ENCODE assay signal across 15 mouse cellular contexts in genomic region chr11:113015686-113016304, GRCm38 (mm10).
A peak's percentile ranks its signal among the peaks of the same experiment; 100 is the strongest.
DNase-seq lines count a peak whose midpoint lies in the region; ATAC-seq and TF ChIP-seq lines count a peak whose summit lies in the region.
"Had no signal": no experiment of that assay in that cellular context is flagged by ENCODE, and none has a peak within 500 bp of the region (broad histone marks: within the 10 kb centered on the region; RNA-seq: fewer than 3 reads in every experiment).

No protein-coding gene starts in this region.

- H3K9ac ChIP-seq in forebrain, embryonic 11.5 days (ENCODE audit: low read length): no peak overlapping the region
- H3K9ac ChIP-seq in midbrain, embryonic 11.5 days (ENCODE audit: low read length): no peak overlapping the region
- H3K9ac ChIP-seq: heart, embryonic 12.5 days; liver, embryonic 12.5 days had no signal

- 58% methylated on average over 13 of the region's 13 CpGs for WGBS in forebrain, embryonic 10.5 days
- 56% methylated on average over 13 of the region's 13 CpGs for WGBS in forebrain, embryonic 11.5 days
- 60% methylated on average over 13 of the region's 13 CpGs for WGBS in midbrain, embryonic 10.5 days
- WGBS in midbrain, embryonic 11.5 days: 58% methylated on average over 13 of the region's 13 CpGs

- H3K9me3 ChIP-seq in forebrain, embryonic 10.5 days: no peaks in the 10 kb centered on the region
- H3K9me3 ChIP-seq in forebrain, embryonic 11.5 days (ENCODE audit: control insufficient read depth, low read length): no peaks in the 10 kb centered on the region
- no peaks in the 10 kb centered on the region for H3K9me3 ChIP-seq in midbrain, embryonic 10.5 days (replicated peaks)
- no peaks in the 10 kb centered on the region for H3K9me3 ChIP-seq in midbrain, embryonic 11.5 days (ENCODE audit: control insufficient read depth, low read length)
- H3K9me3 ChIP-seq: heart, embryonic 12.5 days; liver, embryonic 12.5 days had no signal

- H3K4me2 ChIP-seq in forebrain, embryonic 11.5 days (ENCODE audit: low read depth, low read length, severe bottlenecking): no peak overlapping the region
- no peak overlapping the region for H3K4me2 ChIP-seq in midbrain, embryonic 11.5 days
- H3K4me2 ChIP-seq in myocyte (ENCODE audit: low read depth): peak overlapping the region; percentile 30
- H3K4me2 ChIP-seq: heart, embryonic 12.5 days; liver, embryonic 12.5 days had no signal

- ATAC-seq in forebrain, embryonic 11.5 days (replicated peaks; ENCODE audit: low FRiP score): no peak
- no peak for ATAC-seq in midbrain, embryonic 11.5 days (ENCODE audit: low FRiP score)
- peak; percentile 82 to 89 for ATAC-seq in hematopoietic stem cell, adult 5-6 weeks (replicated peaks in 1 of 2; ENCODE audit: insufficient read depth in 1 of 2, low FRiP score in 2 of 2, low TSS enrichment in 1 of 2, low read depth in 1 of 2, poor library complexity in 2 of 2, severe bottlenecking in 2 of 2)
- ATAC-seq in inflammation-experienced regulatory T-cells, adult 6 months: no peak
- ATAC-seq: liver, embryonic 12.5 days had no signal

- H3K4me1 ChIP-seq in forebrain, embryonic 10.5 days: peaks cover 73% of the 10 kb centered on the region
- H3K4me1 ChIP-seq in forebrain, embryonic 11.5 days (replicated peaks; ENCODE audit: control insufficient read depth, insufficient read depth, low read length): peaks cover 26% of the 10 kb centered on the region
- peaks cover 36% of the 10 kb centered on the region for H3K4me1 ChIP-seq in midbrain, embryonic 10.5 days
- peaks cover 20% of the 10 kb centered on the region for H3K4me1 ChIP-seq in midbrain, embryonic 11.5 days (ENCODE audit: control insufficient read depth, insufficient read depth, low read length)
- H3K4me1 ChIP-seq: heart, embryonic 12.5 days had no signal

- no peaks in the 10 kb centered on the region for H3K36me3 ChIP-seq in forebrain, embryonic 10.5 days (replicated peaks)
- no peaks in the 10 kb centered on the region for H3K36me3 ChIP-seq in forebrain, embryonic 11.5 days (ENCODE audit: control insufficient read depth, insufficient read depth, low read length)
- no peaks in the 10 kb centered on the region for H3K36me3 ChIP-seq in midbrain, embryonic 10.5 days
- H3K36me3 ChIP-seq in midbrain, embryonic 11.5 days (ENCODE audit: control insufficient read depth, insufficient read depth, low read length): no peaks in the 10 kb centered on the region
- no peaks in the 10 kb centered on the region for H3K36me3 ChIP-seq in myocyte (ENCODE audit: control insufficient read depth, insufficient read depth)
- H3K36me3 ChIP-seq: heart, embryonic 12.5 days; liver, embryonic 12.5 days had no signal

- peaks cover 11% of the 10 kb centered on the region; the same call in 1 of the 2 replicates for H3K27me3 ChIP-seq in forebrain, embryonic 10.5 days (ENCODE audit: poor library complexity, severe bottlenecking)
- no peaks in the 10 kb centered on the region for H3K27me3 ChIP-seq in forebrain, embryonic 11.5 days (ENCODE audit: control insufficient read depth, insufficient read depth, low read length)
- peaks cover 9% of the 10 kb centered on the region for H3K27me3 ChIP-seq in midbrain, embryonic 10.5 days (ENCODE audit: low read depth, poor library complexity, severe bottlenecking)
- H3K27me3 ChIP-seq in midbrain, embryonic 11.5 days (ENCODE audit: control insufficient read depth, insufficient read depth, low read length): no peaks in the 10 kb centered on the region
- H3K27me3 ChIP-seq in myocyte (ENCODE audit: control insufficient read depth, insufficient read depth, insufficient read length): no peaks in the 10 kb centered on the region

- no peaks in the 10 kb centered on the region for H3K79me2 ChIP-seq in myocyte (ENCODE audit: control insufficient read depth, insufficient read depth)

- no peak for DNase-seq in forebrain, embryonic 10.5 days (ENCODE audit: extremely low spot score, low spot score)
- DNase-seq in forebrain, embryonic 11.5 days (ENCODE audit: low spot score): no peak
- no peak for DNase-seq in midbrain, embryonic 10.5 days (ENCODE audit: low spot score)
- DNase-seq in midbrain, embryonic 11.5 days (ENCODE audit: low spot score, missing footprints): no peak
- DNase-seq in right cerebral cortex, adult 18-20 months: no peak
- DNase-seq: adrenal gland, postnatal 10 days; gastrocnemius, postnatal 10 days; kidney, postnatal 25 days; spleen, adult 18-20 months had no signal

- H3ac ChIP-seq in myocyte (ENCODE audit: control insufficient read depth, insufficient read length): no peak overlapping the region

- H3K4me3 ChIP-seq in forebrain, embryonic 10.5 days: no peak overlapping the region
- H3K4me3 ChIP-seq in forebrain, embryonic 11.5 days (ENCODE audit: low read depth, low read length): no peak overlapping the region
- H3K4me3 ChIP-seq in midbrain, embryonic 10.5 days: no peak overlapping the region
- H3K4me3 ChIP-seq in midbrain, embryonic 11.5 days (ENCODE audit: low read depth, low read length): no peak overlapping the region
- H3K4me3 ChIP-seq in myocyte: no peak overlapping the region
- H3K4me3 ChIP-seq: erythroblast, embryonic 14.5 days; heart, embryonic 12.5 days; liver, embryonic 12.5 days had no signal

- H3K27ac ChIP-seq in forebrain, embryonic 10.5 days: peak overlapping the region; percentile 86
- no peak overlapping the region for H3K27ac ChIP-seq in forebrain, embryonic 11.5 days (ENCODE audit: low read depth, low read length)
- H3K27ac ChIP-seq in midbrain, embryonic 10.5 days (replicated peaks): peak overlapping the region; percentile 82
- no peak overlapping the region for H3K27ac ChIP-seq in midbrain, embryonic 11.5 days (ENCODE audit: low read depth, low read length)
- H3K27ac ChIP-seq: liver, embryonic 12.5 days had no signal

- TF ChIP-seq POLR2A in myocyte (IDR thresholded peaks at IDR 0.05; ENCODE audit: insufficient read length, low read depth): no peak

TF ChIP-seq in myocyte, 11 proteins besides CTCF, POLR2A, EP300 and RAD21:
- no peak for TF ChIP-seq MYOG (IDR thresholded peaks at IDR 0.05; ENCODE audit: control insufficient read depth in 1 of 3, insufficient read depth in 1 of 3, insufficient read length in 2 of 3, low read depth in 2 of 3)
- no peak for TF ChIP-seq MAX (IDR thresholded peaks at IDR 0.05; ENCODE audit: low read depth)
- TF ChIP-seq TCF3 (IDR thresholded peaks at IDR 0.05; ENCODE audit: insufficient read length, low read depth): no peak
- TF ChIP-seq TCF12 (IDR thresholded peaks at IDR 0.05; ENCODE audit: insufficient read depth, poor library complexity, severe bottlenecking): no peak
- no peak for TF ChIP-seq REST (IDR thresholded peaks at IDR 0.05; ENCODE audit: insufficient read depth, insufficient read length)
- no peak for TF ChIP-seq MYOD1 (IDR thresholded peaks at IDR 0.05; ENCODE audit: control insufficient read depth in 1 of 3, insufficient read length in 2 of 3, low read depth in 2 of 3)
- no peak for TF ChIP-seq USF1 (IDR thresholded peaks at IDR 0.05; ENCODE audit: low read depth)
- TF ChIP-seq POLR2AphosphoS2 (IDR thresholded peaks at IDR 0.05; ENCODE audit: insufficient read length, low read depth): no peak
- TF ChIP-seq CEBPB (IDR thresholded peaks at IDR 0.05; ENCODE audit: insufficient read depth, poor library complexity, severe bottlenecking): no peak
- TF ChIP-seq E2F4 (IDR thresholded peaks at IDR 0.05; ENCODE audit: insufficient read depth): no peak
- no peak for TF ChIP-seq SRF (IDR thresholded peaks at IDR 0.05; ENCODE audit: control insufficient read depth, insufficient read length, low read depth)
TF ChIP-seq in myocyte: peak in this region for 0.

Comparison
In these comparisons a context has a peak if more than half of its experiments do, and no peak if none do; other contexts are left out.
1. H3K27ac ChIP-seq: peak in forebrain, embryonic 10.5 days (single experiment) and midbrain, embryonic 10.5 days (single experiment); none in forebrain, embryonic 11.5 days (single experiment) and midbrain, embryonic 11.5 days (single experiment).
2. ATAC-seq: peak in hematopoietic stem cell, adult 5-6 weeks (2 of 2); none in forebrain, embryonic 11.5 days (single experiment), midbrain, embryonic 11.5 days (single experiment) and inflammation-experienced regulatory T-cells, adult 6 months (single experiment).